Mouse (Mus musculus): ENCODE measurements around the gene Bcas1.

DNA sequence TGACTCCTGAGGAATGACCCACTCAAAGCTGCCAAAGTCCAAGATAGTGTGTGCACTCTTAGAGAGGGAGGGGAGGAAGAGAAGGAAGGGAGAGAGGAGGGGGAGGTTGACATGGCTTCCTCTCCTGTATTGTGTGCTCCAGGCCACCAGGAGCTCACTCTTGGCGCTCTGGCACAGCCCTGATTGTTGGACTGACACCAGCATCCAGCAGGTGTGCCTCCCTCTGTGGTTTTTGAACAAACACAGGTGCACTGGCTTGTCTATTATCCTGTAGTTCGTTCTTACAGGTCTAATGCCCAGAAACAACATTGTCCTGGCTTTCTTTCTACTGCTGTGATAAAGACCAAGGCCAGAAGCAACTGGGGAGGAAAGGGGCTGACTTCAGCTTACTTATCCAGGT, 95.8 kb downstream of the Bcas1 start:
- TF ChIP-seq CTCF (IDR thresholded peaks at IDR 0.05; ENCODE audit: extremely low read depth, insufficient read depth, insufficient read length, insufficient replicate concordance): no peak
- TF ChIP-seq POLR2A (IDR thresholded peaks at IDR 0.05; ENCODE audit: low read depth, low read length): no peak
